Mouse (Mus musculus) megakaryocyte, embryonic 14.5 days (primary cell): ENCODE measurements around the gene Hadhb.

ENCODE experiments used
- FLI1 ChIP-seq: IDR thresholded peaks from 2 replicates; pipeline ENCODE4 v1.6.1; 2012; ENCODE audit warnings: low read length, inconsistent platforms, mixed read lengths
- GATA1 ChIP-seq: IDR thresholded peaks from 3 replicates; pipeline ENCODE4 v1.6.1; 2012; ENCODE audit warnings: mixed read lengths, low read length, inconsistent platforms, borderline replicate concordance

DNA sequence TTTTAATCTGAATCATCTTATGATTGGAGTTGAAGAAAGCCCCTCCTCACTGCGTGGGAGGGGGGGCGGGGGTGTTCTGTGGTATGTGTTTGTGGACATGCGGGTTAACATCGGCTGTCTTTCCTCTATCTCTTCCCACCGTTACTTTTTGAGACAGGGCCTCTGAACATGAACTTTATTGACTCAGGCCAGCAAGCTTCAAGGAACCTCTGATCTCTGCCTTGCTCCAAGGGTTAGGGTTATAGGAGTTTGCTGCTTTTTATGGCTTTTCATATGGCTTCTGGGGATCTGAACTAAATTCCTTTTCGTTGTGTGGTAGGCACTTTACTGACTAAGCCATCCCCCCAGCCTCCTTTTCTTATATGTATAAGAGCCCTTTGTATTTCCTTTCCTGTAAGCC lies 7.3 kb downstream of the Hadhb start:
- TF ChIP-seq FLI1 (no peak), GATA1 (no peak)
